Mouse (Mus musculus) embryonic facial prominence, embryonic 11.5 days (tissue): Measurements from ENCODE around the gene Tra2a. TPM values are rescaled to one million over a fixed set of nuclear protein-coding genes. Genes with fewer than 3 reads are reported as not detected.

Experiments
- ATAC-seq: fragments of 200-750 bp; cut with Nextera tagmentation; replicated peaks from 2 replicates; pipeline ENCODE4 v1.8.0; 2017; ENCODE audit warnings: low read depth; ENCODE audit not compliant: insufficient number of reproducible peaks, low FRiP score, low TSS enrichment
- DNase-seq: peaks from one replicate; pipeline ENCODE4 v3.0.0-alpha.2; 2015; ENCODE audit warnings: low spot score
- H3K27ac ChIP-seq: fragments of 300-500 bp; sonication (generic); replicated peaks from 2 replicates; pipeline ENCODE4 v1.5.1; 2014; ENCODE audit warnings: mild to moderate bottlenecking, low read depth, low read length, control low read depth
- H3K27me3 ChIP-seq: fragments of 300-500 bp; sonication (generic); 2 replicates; pipeline ENCODE4 v1.6.1; 2014; ENCODE audit warnings: mild to moderate bottlenecking, low read length, moderate library complexity, mixed read lengths; ENCODE audit not compliant: control insufficient read depth, insufficient read depth
- H3K36me3 ChIP-seq: fragments of 300-500 bp; sonication (generic); replicated peaks from 2 replicates; pipeline ENCODE4 v1.6.1; 2014; ENCODE audit warnings: low read depth, mild to moderate bottlenecking, low read length, moderate library complexity, mixed read lengths; ENCODE audit not compliant: control insufficient read depth, insufficient read depth
- H3K4me1 ChIP-seq: fragments of 300-500 bp; sonication (generic); 2 replicates; pipeline ENCODE4 v1.6.1; 2014; ENCODE audit warnings: low read length, mixed read lengths; ENCODE audit not compliant: control insufficient read depth, insufficient read depth
- H3K4me2 ChIP-seq: fragments of 300-500 bp; sonication (generic); 2 replicates; pipeline ENCODE4 v1.6.1; 2014; ENCODE audit warnings: low read depth, mild to moderate bottlenecking, control low read depth, low read length, moderate library complexity
- H3K4me3 ChIP-seq: fragments of 300-500 bp; sonication (generic); 2 replicates; pipeline ENCODE4 v1.5.1; 2014; ENCODE audit warnings: low read depth, low read length, control low read depth
- H3K9ac ChIP-seq: fragments of 300-500 bp; sonication (generic); replicated peaks from 2 replicates; pipeline ENCODE4 v1.6.1; 2014; ENCODE audit warnings: mild to moderate bottlenecking, control low read depth, low read length
- H3K9me3 ChIP-seq: fragments of 300-500 bp; sonication (generic); replicated peaks from 2 replicates; pipeline ENCODE4 v1.6.1; 2016; ENCODE audit warnings: mild to moderate bottlenecking, low read length, inconsistent platforms, mixed read lengths; ENCODE audit not compliant: control insufficient read depth
- WGBS: fragments of 180-500 bp; shearing (Covaris S2); extraction: QIAGEN DNeasy Blood & Tissue Kit; methylation state at CpG from one replicate; pipeline ENCODE4 v1.1.7; 2014; 5-methylcytosine and 5-hydroxymethylcytosine counted together
- polyA plus RNA-seq: library from polyadenylated mRNA; unstranded; fragments of >200 nt; fragmentation: Nextera tagmentation; extraction: Ambion mirVana; gene quantifications from 2 replicates; pipeline ENCODE4 v1.2.1, GENCODE M21; 2014

The Tra2a gene
- polyA plus RNA-seq, 1 experiment from 2014 or later, result 55.5 TPM

DNA sequence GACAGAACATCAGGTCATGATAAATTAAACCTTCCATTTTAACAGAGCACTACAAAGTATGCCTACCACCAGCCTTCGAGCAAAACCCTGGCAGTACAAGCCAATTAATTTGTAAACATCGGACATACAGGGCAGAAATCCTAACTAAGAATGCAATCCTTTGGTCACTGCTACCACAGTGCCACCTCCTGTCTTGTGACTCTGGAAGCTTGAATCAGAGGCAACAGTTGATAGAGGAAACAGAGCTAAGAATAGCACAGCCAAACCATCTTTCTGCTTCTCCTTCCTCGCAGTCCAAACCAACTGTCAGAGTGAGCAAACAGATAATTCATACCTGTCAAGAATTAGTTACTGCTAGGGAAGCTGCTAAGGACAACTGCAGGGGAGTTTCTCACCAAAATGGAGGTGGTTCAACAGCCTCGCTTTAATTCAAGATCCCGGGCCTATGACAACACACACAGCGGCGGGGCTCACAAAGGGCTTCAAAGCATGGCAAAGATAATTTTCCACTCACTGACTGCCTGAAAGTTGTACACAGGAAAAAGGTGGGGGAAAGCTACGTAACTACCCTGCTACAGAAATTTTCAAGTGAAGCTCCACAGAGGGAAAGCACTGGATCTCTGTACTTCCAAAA is 55.4 kb downstream of the Tra2a start:
- peaks cover 5% of the 10 kb centered on the region for H3K36me3 ChIP-seq
- no peak overlapping the region for H3K27ac ChIP-seq
- peaks cover 5% of the 10 kb centered on the region for H3K4me1 ChIP-seq
- no peak for DNase-seq
- ATAC-seq, result no peak
- H3K4me3 ChIP-seq, result no peak overlapping the region
- no peaks in the 10 kb centered on the region for H3K9me3 ChIP-seq
- no peak overlapping the region for H3K4me2 ChIP-seq
- WGBS, result 89% methylated on average over 8 of the region's 8 CpGs
- no peak overlapping the region for H3K9ac ChIP-seq
- H3K27me3 ChIP-seq, result no peaks in the 10 kb centered on the region

DNA sequence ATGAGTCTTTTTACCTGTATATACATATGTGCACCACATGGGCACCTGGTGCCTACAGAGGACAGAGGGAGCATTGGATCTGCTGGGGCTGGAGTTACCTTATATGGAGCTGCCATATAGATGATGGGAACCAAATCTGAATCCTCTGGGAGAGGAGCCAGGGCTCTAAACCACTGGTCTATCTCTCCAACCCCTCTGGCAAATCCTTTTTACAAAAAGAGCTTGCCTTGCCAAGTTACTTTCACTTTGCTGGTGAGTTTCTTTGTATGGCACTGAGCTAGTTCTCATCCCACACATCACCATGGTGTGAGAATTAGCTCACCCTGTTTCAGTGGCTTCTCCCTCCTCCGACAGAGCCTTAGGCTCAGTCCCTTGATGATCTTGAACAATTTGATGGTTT is 57.4 kb downstream of the Tra2a start:
- no peaks in the 10 kb centered on the region for H3K9me3 ChIP-seq
- H3K27ac ChIP-seq, result no peak overlapping the region
- no peak overlapping the region for H3K4me2 ChIP-seq
- 92% methylated on average over 1 of the region's 1 CpGs for WGBS
- H3K4me1 ChIP-seq, result peaks cover 5% of the 10 kb centered on the region
- H3K36me3 ChIP-seq, result peaks cover 5% of the 10 kb centered on the region
- H3K27me3 ChIP-seq, result no peaks in the 10 kb centered on the region
- H3K9ac ChIP-seq, result no peak overlapping the region
- no peak for ATAC-seq
- no peak overlapping the region for H3K4me3 ChIP-seq
- DNase-seq, result no peak

DNA sequence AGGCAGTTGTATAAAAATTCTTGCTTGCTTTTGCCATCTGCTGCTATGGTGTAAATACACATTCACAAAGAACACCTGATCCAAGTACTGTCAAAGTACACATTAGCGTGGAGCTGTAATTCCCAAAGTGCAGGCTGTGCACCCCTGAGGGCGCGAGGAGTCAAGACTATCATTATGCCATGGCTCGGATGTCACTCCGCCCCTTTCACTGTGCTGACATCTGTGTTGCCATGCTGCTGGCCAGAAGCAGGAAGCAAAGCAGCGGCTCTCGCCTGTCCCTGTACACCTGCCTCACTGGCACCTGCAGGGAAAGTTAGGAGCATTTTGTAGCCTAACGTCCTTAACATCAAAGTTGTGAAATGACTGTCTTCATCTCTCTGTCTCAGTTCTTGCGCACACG is 68.6 kb downstream of the Tra2a start:
- H3K9ac ChIP-seq, result no peak overlapping the region
- no peaks in the 10 kb centered on the region for H3K9me3 ChIP-seq
- H3K4me2 ChIP-seq, result no peak overlapping the region
- WGBS, result 81% methylated on average over 10 of the region's 10 CpGs
- H3K4me3 ChIP-seq, result no peak overlapping the region
- ATAC-seq, result no peak
- peak; percentile 42 for DNase-seq
- H3K36me3 ChIP-seq, result peaks cover 3% of the 10 kb centered on the region
- no peaks in the 10 kb centered on the region for H3K4me1 ChIP-seq
- H3K27me3 ChIP-seq, result no peaks in the 10 kb centered on the region
- no peak overlapping the region for H3K27ac ChIP-seq

DNA sequence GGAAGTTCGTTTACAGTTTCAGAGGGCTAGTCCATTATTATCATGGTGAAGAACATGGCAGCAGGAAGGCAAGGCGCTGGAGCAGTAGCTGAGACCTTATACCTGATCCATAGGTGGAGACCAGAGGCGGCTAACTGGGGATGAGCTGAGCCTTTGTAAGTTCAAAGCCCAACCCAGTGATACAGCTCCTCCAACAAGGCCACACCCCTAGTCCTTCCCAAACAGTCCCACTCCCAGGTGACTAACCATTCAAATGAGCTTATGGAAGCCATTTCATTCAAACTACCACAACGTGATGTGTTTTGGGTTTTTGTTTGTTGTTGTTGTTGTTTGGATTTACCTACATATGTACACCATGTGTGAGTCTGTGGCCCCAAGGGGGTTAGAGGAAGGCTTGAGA is 69.3 kb downstream of the Tra2a start:
- H3K4me1 ChIP-seq, result no peaks in the 10 kb centered on the region
- no peaks in the 10 kb centered on the region for H3K9me3 ChIP-seq
- no peak for DNase-seq
- no peak overlapping the region for H3K4me3 ChIP-seq
- no peak overlapping the region for H3K27ac ChIP-seq
- H3K4me2 ChIP-seq, result no peak overlapping the region
- H3K27me3 ChIP-seq, result no peaks in the 10 kb centered on the region
- no peak for ATAC-seq
- 92% methylated on average over 4 of the region's 4 CpGs for WGBS
- H3K36me3 ChIP-seq, result peaks cover 3% of the 10 kb centered on the region
- no peak overlapping the region for H3K9ac ChIP-seq

Other genes with a start within 250 kb of the Tra2a start
- gene Gpnmb, start 227.5 kb downstream of the Tra2a start, polyA plus RNA-seq, result 3.3 and 8.8 TPM in 2 replicates
- gene Malsu1, start 190.2 kb downstream of the Tra2a start, polyA plus RNA-seq, result 68.5 and 75.4 TPM in 2 replicates
- 138 and 149 TPM in 2 replicates for gene Igf2bp3, start 49.1 kb downstream of the Tra2a start, polyA plus RNA-seq
- gene Ccdc126, start 55.2 kb upstream of the Tra2a start, polyA plus RNA-seq, result 6.4 and 7.7 TPM in 2 replicates
- 6.0 and 7.1 TPM in 2 replicates for gene Fam221a, start 103.7 kb upstream of the Tra2a start, polyA plus RNA-seq
- 0.25 and 0.29 TPM in 2 replicates for gene Stk31, start 131.6 kb upstream of the Tra2a start, polyA plus RNA-seq